Mouse (Mus musculus): ENCODE results near the gene Trim39.

DNA sequence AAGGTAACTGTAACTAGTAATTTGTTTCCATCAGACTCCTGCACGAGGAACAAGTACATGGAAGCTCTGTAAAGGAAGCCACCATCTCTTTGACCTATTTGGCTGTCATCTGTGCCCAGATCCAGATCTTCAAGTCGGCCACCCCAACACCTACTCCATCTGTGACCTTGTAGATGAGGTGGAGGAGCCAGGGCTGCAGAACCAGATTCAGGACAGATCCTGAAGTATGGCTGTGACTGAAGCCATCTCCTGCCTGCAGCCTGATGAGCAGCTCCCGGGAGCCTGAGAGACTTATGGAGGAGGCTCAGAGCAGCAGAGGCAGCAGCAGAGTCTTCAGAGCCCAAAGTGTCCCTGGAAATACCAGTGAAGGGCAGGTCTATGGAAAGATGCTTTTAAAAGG is 47.6 kb downstream of the Trim39 start:
- TF ChIP-seq CTCF (IDR thresholded peaks at IDR 0.05; ENCODE audit: extremely low read depth, insufficient read depth, insufficient read length, insufficient replicate concordance): no peak
- TF ChIP-seq POLR2A (IDR thresholded peaks at IDR 0.05; ENCODE audit: low read depth, low read length): no peak

All from spleen, adult 2 months (tissue).